Mouse (Mus musculus): ENCODE data around the gene Pcca.

Gene Pcca

DNA sequence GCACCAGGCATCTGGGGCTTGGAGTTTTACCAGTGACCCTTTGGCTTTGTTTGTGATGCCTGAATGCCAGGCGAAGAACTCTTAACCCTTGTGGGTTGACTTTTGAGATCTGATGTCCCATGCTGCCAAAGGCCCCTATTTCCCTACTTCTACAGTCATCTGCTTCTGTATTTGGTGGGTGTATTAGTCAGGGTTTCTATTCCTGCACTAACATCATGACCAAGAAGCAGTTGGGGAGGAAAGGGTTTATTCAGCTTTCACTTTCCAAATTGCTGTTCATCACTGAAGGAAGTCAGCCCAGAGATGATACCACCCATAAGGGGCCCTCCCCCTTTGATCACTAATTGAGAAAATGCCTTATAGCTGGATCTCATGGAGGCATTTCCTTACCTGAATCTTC is 296.3 kb downstream of the Pcca start:
- no peak for DNase-seq (ENCODE audit: extremely low read depth, low read depth, low spot score)

DNA sequence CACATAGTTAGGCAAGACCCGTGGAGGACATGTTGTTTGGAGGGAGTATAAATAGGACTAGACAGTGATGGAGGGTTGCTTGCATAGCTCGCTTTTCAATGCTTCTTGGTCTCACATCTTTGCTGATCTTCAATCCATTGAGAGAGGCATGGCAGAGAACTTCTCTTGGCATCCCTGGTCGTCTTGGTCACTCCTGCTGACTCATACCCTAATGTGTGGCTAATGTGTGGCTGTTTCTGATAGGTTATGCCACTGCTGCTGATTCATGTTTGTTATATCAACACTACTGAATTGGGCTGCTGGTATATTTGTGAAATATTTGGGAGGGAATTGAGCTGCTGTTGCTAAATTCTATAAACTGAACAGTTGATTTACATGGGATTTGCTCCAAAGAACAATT is 299.5 kb downstream of the Pcca start:
- no peak for DNase-seq (ENCODE audit: extremely low read depth, low read depth, low spot score)

DNA sequence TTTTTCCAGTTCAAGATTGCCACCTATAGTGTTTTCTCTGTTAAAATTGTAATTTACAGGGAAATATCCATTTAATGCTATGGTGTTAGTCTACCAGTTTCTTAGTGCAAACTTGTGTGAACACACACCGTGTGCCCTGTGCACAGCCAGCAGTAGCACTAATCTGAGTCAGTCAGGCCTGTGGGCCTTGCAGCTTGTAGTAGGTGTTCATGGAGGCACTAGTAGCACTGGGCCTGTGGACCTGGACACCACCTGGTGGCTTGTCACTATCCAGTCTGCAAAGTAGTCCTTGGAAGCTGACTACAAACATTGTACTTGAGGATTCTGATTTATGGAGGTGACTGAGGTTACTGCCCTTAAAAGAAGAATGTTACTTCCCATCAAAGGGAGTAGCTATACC is 300.6 kb downstream of the Pcca start:
- DNase-seq (ENCODE audit: extremely low read depth, low read depth, low spot score) = no peak

DNA sequence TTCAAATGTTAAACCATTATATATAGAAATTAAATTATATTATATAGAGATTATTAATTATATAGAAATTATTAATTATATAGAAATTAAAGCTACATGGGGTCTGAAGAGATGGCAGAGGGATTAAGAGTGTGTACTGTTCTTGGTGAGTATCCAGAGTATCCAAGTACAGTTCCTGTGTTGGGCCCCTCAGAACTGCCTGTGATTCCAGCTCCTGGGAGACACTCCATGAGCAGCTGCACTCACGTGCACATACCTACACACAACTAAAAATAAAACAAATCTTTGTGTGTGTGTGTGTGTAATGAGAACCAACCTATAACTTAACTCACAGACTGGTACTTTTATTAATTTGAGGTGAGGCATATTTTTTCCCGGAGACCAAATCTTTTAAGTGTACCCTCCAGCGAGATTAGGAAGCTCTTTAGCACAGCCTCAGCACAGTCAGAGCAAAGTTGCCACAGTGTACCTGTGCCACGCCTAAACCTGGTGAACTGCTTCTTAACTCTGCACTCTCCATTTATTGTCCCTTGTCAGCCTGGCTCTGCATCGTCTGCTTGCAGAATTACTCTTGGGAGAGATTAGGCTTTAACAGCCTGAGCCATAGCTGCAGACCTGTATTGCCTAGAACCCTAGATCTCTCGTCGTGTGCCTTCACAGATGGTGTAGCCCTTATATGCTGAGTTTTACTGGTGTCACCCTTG is 301.5 kb downstream of the Pcca start:
- DNase-seq (ENCODE audit: extremely low read depth, low read depth, low spot score) = no peak

DNA sequence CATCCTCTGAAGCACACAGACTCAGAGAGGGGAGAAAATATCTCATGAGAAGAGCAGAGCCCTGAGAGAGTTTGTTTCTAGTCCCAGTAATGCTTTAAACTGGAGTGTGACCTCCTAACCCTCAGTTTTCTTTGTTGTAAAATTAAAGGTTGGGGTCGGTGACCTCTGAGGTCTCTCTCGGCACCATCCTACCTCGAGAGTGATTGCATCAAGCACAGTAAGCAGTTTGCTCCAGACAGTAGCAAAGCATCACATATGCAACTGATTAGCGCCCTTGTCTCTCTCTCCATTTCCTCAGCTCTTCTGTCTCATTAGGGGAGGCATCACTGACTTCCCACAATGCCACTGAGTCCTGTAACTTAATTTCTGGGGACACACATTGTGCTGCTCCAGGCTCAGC is 302.1 kb downstream of the Pcca start:
- no peak for DNase-seq (ENCODE audit: extremely low read depth, low read depth, low spot score)

DNA sequence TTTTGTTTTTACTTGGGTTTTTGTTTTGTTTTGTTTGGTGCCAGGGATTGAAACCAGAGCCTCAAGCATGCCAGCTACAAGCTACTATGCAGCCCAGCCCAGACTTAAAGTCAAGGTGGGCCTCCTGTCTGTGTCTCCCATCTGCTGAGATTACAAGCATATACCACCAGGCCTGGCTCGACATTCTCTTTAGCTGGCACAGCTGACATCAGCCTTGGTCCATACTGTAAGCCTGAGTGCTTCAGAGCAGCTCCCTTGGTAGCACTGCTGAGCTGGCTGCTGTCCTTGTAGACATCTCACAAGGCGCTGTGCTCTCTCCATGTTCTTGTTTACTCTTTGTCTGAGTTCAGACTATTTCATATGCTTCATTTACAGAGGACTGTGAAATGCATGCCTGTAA is 302.9 kb downstream of the Pcca start:
- no peak for DNase-seq (ENCODE audit: extremely low read depth, low read depth, low spot score)

DNA sequence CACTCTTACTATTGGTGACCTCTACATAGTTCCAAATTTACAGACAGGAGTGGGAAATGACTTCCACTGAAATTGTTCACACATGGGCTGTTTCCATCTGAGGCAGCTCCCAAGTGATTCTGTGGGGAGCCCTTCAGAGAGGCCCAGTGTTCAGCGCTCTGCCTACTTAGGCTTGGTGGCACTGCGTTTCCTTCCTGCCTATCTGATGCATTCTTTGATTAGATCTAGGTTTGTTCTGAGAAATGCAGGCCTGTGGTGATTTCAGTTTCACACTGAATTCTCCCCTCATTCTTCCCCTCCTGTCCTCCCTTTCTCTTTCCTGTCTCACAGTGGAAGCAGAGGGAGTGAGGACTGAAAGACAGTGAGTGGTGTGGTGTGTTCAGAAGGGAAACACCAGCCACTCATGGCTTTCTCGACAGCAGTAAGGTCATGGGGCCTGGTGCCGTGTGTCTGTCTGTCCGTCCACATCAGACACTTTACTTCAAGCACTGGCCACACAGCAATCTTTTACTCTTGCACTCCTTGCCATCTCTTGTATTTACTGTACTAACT is 318.5 kb downstream of the Pcca start:
- no peak for DNase-seq (ENCODE audit: extremely low read depth, low read depth, low spot score)

DNA sequence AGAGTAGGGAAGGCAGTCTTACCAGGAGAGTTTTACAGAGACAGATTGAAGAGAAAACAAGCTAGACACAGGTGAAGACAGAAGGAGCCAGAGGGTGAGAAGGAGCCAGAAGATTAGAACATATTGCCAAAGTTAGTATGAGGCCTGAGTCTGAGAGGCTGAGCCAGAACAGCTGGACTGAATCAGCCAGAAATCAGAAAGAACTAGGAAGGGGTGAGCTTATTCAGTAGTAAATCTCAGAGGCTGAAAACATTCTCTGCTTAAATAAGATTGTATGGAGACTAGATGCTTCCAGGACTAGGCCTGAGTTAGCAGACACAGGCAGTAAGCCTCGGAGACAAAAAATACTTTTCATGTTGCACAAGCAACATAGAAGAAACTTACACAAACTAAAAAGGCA is 325.7 kb downstream of the Pcca start:
- no peak for DNase-seq (ENCODE audit: extremely low read depth, low read depth, low spot score)

DNA sequence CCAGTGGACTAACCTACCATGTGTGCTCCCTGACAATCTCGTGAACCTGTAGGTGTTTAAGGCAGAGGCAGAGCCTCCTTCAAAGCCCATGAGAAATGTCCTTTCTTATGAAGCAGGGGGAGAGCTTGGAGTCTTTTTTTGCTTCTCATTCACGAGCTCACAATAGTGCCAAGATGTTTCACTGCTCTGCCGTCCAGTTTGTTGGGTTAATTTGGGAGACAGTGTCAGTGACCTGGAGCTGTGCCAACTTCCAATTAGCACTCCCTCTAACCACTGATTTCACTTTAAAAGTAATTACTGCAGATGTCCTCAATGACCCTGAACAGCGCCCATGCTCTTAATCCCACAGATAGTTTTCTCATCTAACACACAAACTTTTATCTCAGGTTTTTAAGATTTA is 328.5 kb downstream of the Pcca start:
- DNase-seq (ENCODE audit: extremely low read depth, low read depth, low spot score) = no peak

DNA sequence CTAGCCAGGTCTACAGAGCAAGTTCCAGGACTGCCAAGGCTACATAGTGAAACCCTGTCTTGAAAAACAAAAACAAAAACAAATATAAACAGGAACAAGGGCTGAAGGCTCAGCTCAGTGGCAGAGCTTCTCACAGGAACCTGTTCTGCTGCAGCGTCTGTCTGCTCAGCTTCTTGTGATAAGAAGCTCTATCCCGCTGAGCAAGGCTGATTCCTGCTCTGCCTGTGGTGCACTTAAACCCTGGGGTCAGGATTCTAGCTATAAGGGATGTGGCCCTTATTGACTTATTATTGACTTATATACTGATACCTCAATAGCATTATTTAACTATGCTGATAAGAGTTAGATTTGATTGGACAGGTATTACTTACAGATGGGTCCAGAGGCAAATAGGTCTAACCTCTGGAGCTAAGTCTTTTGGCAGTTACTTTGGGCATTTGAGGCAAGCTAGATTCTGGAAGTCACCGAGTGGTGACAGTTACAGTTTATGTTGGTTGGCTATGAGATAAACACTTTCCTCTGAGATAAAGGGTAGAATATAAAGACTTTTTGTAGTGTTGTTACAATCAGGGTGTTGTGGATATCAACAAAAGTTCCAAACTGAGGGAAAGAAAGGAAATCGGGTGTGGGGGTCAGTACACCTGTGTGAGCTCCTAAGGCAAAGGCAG is 331.5 kb downstream of the Pcca start:
- DNase-seq (ENCODE audit: extremely low read depth, low read depth, low spot score) = no peak

DNA sequence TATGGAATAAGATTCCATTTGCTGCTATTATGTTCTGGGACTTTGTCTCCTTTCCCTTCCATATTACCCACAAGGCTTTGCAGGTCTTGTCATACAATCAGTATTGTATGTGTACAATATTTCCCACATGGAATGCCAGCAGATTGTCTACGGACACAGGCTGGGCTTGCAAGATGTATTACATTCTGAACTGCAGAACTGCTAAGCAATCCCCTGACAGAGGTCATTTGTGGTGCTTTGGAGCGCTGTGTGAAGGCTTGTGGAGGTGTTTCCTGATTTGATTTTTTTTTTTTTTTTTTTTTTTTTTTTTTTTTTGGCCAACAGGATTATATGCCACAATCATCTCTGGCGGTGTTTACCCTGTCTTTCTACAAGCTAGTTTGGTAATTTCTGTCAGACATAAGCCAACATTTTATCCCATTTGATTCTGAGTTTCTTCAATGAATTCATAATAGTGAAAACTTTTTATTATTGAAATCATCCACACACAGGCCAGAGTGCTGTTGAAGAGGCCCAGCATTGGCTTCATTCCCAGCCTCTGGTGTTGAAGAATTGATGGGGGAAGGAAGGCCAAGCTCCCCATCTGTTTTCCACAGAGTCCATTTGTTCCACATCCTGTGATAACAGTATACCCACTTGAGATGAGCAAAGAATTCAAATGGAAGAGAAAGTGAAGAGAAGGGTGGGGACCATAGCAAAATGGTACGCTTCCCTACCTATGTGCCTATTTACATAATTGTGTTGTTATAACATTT is 333.6 kb downstream of the Pcca start:
- DNase-seq (ENCODE audit: extremely low read depth, low read depth, low spot score) = no peak

DNA sequence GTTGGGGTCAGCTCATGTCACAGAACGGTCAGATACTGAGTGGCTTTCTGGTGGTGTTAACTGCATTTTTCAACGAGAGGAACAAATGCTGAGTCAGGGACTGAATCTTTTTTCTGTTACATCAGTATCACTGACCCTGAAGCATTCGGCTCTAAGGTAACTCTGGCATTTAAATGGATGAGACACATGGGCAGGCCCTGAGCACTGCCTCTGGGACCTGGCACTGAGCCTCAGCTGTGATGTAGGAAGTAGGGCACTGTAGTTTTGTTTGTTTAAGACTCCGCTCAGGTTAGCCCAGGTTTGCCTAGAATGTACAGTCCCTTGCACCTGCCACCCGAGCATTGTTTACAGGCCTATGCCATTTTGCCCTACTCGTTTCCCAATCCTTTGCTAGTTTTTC is 335.7 kb downstream of the Pcca start:
- DNase-seq (ENCODE audit: extremely low read depth, low read depth, low spot score) = no peak

DNA sequence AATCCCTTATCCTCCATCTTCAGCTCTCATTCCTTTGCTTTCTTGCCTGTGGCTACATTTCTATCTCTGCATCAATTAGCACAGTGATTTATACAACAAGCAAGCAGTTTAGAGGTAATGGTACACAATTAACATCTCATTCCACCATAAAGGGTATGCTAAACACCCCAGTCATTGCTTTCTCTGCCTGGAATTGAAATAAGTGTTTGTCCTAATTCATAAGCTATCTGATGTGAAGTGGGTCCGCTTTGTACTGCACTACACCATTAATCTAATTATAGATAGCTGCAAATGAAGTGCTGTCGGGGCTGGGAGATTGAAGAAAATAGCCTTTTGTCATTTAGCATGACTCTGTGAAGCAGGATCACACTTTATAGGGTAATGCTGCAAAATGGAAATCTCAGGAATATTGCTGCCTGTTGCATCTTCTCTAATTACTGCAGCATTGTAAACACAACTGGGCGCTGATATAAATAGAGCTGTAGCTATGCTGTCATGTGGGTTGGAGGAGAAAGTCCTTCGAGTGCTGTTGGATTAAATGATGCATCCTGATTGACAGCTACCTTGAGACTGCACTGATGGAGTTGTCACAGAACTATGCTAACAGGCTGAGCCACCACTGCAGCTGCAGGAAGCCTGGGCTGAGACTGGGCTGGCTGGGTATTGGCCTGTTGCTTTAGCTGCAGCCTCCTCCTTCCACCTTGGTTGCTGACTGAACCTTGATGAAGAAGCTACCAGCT is 337.9 kb downstream of the Pcca start:
- no peak for DNase-seq (ENCODE audit: extremely low read depth, low read depth, low spot score)

DNA sequence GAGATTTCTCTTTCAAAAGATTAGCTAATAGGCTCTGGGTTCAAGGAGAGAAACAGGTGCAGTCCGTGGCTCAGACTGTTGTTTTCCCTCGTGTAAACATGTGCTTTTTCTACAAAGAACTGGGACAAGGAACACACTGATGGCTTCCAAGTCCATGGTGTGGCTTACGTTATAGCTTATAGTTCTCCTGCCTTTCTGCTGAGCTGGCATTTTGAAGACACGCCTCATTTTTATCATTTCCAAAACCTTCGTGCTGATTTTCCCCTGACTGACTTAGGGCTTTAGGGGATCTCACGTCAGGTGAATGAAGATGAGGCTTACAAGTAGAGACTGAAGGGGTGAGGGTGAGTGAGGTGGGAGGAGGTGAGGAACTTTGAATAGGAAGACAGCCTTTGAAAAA is 338.5 kb downstream of the Pcca start:
- no peak for DNase-seq (ENCODE audit: extremely low read depth, low read depth, low spot score)

DNA sequence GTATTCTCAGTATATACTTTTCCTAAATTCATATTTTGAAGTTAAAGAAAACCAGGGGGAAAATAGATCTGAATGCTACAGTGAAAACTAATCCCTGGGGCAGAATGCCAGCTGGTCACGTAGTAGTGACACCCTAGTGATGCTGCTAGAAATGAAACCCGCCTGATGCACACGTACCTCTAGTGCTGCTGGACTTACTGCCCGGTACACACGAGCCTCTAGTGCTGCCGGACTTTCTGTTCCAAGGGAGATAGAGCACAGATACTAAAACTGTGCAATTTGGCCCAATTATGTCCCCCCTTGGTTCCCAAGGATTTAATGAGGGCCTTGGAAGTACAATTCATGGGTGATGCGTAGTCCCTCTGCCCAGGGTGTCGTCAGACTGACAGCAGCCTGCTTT is 340.9 kb downstream of the Pcca start:
- DNase-seq (ENCODE audit: extremely low read depth, low read depth, low spot score) = no peak

DNA sequence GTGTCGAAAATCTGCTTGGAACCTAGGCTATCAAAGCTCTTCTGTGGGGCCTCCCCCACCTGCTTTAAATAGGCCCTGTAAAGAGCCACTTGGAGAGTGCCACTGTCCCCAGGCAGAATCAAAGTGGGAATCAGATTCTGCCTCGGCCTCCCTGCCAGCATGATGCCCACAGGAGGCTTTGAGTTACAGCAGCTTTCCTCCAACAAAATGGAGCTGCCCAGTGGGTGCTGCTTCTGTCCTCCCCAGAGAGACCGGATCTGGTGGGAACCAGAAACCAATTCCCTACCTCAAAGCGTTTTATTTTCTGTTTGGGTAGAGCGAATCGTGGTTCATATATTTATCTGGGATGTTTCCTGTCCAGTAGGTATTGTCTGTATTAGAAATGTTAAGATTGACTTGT is 341.5 kb downstream of the Pcca start:
- DNase-seq (ENCODE audit: extremely low read depth, low read depth, low spot score) = no peak

DNA sequence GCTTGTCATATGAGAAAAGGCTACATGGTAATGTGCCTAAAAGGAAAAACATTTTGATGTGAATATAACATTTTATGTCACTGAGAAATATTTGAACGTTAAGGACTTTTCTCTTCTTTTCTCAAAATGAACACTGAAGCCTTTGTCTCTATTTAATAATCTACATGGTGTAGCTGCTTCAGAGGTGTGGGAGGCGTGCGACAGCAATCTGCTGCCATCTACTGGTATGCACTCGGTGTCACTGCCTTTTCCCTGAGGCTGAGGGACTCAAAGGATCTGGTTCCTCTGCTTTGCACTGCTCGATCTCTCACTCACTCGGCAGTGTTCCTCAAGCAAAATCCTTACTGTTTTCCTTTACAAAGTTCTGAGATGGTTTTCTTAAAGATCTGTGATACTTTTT is 342.0 kb downstream of the Pcca start:
- DNase-seq (ENCODE audit: extremely low read depth, low read depth, low spot score) = peak; percentile 11

DNA sequence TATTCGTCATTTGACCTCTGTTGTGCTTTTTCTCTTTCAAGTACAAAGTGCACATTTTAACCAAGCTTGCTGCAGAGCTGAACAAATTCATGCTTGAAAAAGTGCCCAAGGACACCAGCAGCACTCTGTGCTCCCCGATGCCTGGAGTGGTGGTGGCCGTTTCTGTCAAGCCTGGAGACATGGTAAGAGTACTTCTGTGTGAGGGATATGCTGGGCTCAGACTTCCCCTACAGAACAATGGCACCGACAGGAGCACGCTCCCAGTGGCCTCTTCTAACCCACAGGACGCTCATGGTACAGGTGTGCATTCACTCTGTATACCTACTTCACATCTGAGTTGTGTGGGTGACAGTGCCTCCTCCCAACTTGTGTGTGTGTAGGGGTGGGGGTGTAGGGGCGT is 342.6 kb downstream of the Pcca start:
- DNase-seq (ENCODE audit: extremely low read depth, low read depth, low spot score) = no peak

DNA sequence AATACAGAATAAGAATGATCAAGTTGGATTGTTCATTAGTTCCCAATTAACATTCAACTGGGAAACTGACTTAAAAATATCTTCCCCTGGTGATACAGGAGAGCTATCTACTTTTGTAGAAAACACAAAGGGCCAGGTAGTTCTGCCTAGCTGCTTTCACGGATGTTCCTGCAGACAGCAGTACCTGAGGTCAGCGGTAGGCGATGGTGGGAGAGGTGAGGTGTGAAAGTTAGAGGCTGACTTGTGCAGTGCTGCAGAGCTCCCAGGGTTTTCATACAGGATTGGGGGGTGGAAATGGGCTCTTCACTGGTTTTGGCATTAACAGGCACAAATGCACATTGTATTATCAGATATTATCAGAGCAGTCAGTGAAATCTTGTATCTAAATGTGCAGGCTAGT is 343.7 kb downstream of the Pcca start:
- DNase-seq (ENCODE audit: extremely low read depth, low read depth, low spot score) = no peak

DNA sequence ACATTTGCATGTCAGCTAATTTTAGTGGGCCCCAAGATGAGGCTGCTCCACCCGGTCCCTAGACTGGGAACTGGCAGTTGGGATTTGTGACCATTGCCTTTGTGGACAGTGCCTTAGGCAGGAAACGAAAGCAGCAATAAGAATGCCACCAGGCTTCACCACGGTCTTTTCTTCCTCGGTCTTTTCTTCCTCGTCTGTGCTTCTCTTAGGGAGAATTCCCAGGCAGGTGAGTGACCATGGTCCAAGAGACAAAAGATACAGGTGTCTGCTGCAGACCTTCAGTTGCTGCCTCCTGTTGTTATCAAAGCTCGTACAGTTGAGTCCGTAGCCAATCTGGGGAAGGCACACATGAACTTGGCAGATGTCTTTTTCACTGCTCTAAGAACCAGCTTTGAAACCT is 346.2 kb downstream of the Pcca start:
- no peak for DNase-seq (ENCODE audit: extremely low read depth, low read depth, low spot score)

DNA sequence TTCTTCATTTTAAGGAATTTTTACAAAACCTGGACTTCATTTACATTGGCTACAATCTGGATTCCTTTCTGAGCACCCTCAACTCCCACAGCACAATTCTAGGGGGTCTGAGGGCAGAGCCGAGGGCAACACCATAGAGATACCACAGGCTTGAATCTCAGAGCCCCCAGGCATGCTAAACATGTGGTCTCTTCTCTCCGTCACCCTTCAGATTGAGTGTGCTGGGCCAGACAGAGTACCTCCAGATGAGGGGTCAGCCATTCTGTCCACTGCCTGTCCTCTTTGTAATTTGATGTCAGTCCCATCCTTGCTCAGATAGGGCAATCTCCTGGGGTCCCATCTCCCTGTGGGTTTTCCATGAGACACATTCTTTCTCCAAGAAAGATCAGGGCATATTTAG is 347.6 kb downstream of the Pcca start:
- DNase-seq (ENCODE audit: extremely low read depth, low read depth, low spot score) = no peak

All from fat pad, adult 2 months (tissue).